Mouse (Mus musculus): ENCODE data around the gene Btbd17.

- TF ChIP-seq CTCF (IDR thresholded peaks at IDR 0.05; ENCODE audit: borderline replicate concordance, insufficient read depth, low read length) (no peak), POLR2A (IDR thresholded peaks at IDR 0.05; ENCODE audit: low read depth, low read length) (no peak)
Measured at GRCm38 (mm10) chr11:114830433-114830773, 34.7 kb upstream of the Btbd17 start.
